Mouse (Mus musculus): ENCODE results near the gene Rps18. TPM values are rescaled to one million over a fixed set of nuclear protein-coding genes. Genes with fewer than 3 reads are reported as not detected.

The Rps18 gene
- polyA plus RNA-seq, 1 experiment from 2014 or later = 1,837 TPM

GRCm38 (mm10) chr17:33916294-33916693 is 39.5 kb downstream of the Rps18 start:
- Histone ChIP-seq H3K4me1 (peaks cover 72% of the 10 kb centered on the region), H3K4me2 (peak overlapping the region; percentile 67), H3K27me3 (no peaks in the 10 kb centered on the region), H3K36me3 (peaks cover 45% of the 10 kb centered on the region), H3K4me3 (peak overlapping the region; percentile 53), H3K27ac (peak overlapping the region; percentile 88), H3K9ac (peak overlapping the region; percentile 33; the same call in 1 of the 2 replicates), H3K9me3 (no peaks in the 10 kb centered on the region)
- peak; percentile 16 for ATAC-seq (ENCODE audit: insufficient number of reproducible peaks, low FRiP score, low TSS enrichment, low read depth)
- WGBS = 3% methylated on average over 16 of the region's 20 CpGs

GRCm38 (mm10) chr17:33915671-33916250 is 40.0 kb downstream of the Rps18 start, which contains the start of the genes Tapbp and Zbtb22:
Tapbp (plus strand) TSS chr17:33915899.
Zbtb22 (plus strand) TSS chr17:33915904.
- WGBS = under 1% methylated on average over 29 of the region's 34 CpGs
- H3K9me3 ChIP-seq = no peaks in the 10 kb centered on the region
- H3K27ac ChIP-seq = peak within 1 kb of the TSS; percentile 88
- peaks cover 48% of the 10 kb centered on the region for H3K36me3 ChIP-seq
- peak within 1 kb of the TSS; percentile 33; the same call in 1 of the 2 replicates for H3K9ac ChIP-seq
- H3K27me3 ChIP-seq = no peaks in the 10 kb centered on the region
- peak; percentile 93 for ATAC-seq (ENCODE audit: insufficient number of reproducible peaks, low FRiP score, low TSS enrichment, low read depth)
- H3K4me1 ChIP-seq = peaks cover 71% of the 10 kb centered on the region
- H3K4me2 ChIP-seq = peak within 1 kb of the TSS; percentile 67
- peak within 1 kb of the TSS; percentile 53 for H3K4me3 ChIP-seq

DNA sequence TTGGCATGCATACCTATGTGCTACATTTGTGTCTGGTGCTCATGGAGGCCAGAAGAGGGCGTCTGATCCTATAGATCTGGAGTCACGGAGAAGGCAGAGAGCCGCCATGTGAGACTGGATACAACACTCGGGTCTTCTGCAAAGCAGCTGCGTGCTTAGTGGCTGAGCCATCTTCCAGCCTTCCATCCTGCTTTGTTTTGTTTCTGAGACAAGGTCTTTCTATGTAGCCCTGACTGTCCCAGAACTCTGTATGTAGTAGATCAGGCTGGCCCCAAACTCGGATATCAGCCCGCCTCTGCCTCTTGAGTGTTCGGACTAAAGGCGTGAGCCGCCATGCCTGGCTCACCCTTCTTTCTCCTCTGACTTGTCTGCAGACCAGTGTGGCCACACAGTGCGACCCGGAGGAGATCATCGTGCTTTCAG is 40.8 kb downstream of the Rps18 start:
- Histone ChIP-seq H3K9ac (no peak overlapping the region), H3K4me3 (0 out of 2 replicates have a peak overlapping the region, but pooled peaks have one; percentile 53), H3K4me2 (peak overlapping the region; percentile 67; the same call in 1 of the 2 replicates), H3K27me3 (no peaks in the 10 kb centered on the region), H3K9me3 (no peaks in the 10 kb centered on the region), H3K27ac (peak overlapping the region; percentile 88; the same call in 1 of the 2 replicates), H3K4me1 (peaks cover 72% of the 10 kb centered on the region), H3K36me3 (peaks cover 48% of the 10 kb centered on the region)
- 71% methylated on average over 13 of the region's 13 CpGs for WGBS
- no peak for ATAC-seq (ENCODE audit: insufficient number of reproducible peaks, low FRiP score, low TSS enrichment, low read depth)

DNA sequence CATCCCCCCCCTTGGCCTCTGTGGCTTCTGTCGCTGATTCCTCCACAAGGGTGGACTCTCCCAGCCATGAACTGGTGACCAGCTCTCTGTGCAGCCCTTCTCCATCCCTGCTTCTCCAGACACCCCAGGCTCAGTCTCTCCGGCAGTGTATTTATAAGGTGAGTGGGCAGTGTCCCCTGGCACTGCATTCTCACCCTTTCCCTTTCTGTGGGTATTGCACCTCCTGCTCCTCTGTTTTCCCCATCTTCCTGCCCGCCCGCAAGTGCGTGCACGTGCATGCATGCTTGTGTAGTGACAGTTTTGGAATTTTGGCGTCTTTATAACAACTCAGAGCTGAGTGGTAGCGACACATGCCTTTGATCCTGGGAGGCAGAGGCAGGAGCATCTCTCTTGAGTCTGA is 41.9 kb downstream of the Rps18 start:
- Histone ChIP-seq H3K4me2 (no peak overlapping the region), H3K4me1 (peaks cover 64% of the 10 kb centered on the region), H3K36me3 (peaks cover 48% of the 10 kb centered on the region), H3K4me3 (no peak overlapping the region), H3K27me3 (no peaks in the 10 kb centered on the region), H3K9ac (peak overlapping the region; percentile 14; the same call in 1 of the 2 replicates), H3K9me3 (no peaks in the 10 kb centered on the region), H3K27ac (no peak overlapping the region)
- 90% methylated on average over 8 of the region's 8 CpGs for WGBS
- ATAC-seq (ENCODE audit: insufficient number of reproducible peaks, low FRiP score, low TSS enrichment, low read depth) = no peak

DNA sequence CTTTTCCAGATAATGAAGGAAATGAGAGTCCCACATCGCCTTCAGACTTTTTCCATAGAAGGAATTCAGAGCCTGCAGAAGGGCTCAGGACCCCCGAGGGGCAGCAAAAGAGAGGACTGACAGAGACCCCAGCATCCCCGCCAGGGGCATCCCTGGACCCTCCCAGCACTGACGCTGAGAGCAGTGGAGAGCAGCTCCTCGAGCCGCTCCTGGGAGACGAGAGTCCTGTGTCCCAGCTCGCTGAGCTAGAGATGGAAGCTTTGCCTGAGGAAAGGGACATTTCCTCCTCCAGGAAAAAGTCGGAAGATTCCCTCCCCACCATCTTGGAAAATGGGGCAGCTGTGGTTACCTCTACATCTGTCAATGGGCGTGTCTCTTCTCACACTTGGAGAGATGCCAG is 42.5 kb downstream of the Rps18 start:
- Histone ChIP-seq H3K9ac (no peak overlapping the region), H3K9me3 (no peaks in the 10 kb centered on the region), H3K27me3 (no peaks in the 10 kb centered on the region), H3K36me3 (peaks cover 48% of the 10 kb centered on the region), H3K4me3 (no peak overlapping the region), H3K4me1 (peaks cover 62% of the 10 kb centered on the region), H3K4me2 (no peak overlapping the region), H3K27ac (no peak overlapping the region)
- 88% methylated on average over 10 of the region's 10 CpGs for WGBS
- ATAC-seq (ENCODE audit: insufficient number of reproducible peaks, low FRiP score, low TSS enrichment, low read depth) = no peak

DNA sequence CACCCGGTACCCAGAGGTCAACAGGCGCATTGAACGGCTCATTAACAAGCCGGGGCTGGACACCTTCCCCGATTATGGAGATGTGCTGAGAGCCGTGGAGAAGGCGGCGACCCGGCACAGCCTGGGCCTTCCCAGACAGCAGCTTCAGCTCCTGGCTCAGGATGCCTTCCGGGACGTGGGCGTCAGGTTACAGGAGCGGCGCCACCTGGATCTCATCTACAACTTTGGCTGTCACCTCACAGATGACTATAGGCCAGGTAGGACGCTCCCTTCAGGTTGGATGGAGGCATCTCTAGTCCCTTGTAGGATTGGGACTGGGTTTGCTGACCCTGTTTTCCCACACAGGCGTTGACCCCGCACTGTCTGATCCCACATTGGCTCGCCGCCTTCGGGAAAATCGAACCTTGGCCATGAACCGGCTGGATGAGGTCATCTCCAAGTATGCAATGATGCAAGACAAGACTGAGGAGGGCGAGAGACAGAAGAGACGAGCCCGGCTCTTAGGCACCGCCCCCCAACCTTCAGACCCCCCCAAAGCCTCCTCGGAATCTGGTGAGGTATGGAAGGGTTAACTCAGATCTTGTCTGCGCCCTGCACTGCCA is 43.9 kb downstream of the Rps18 start:
- H3K9me3 ChIP-seq = no peaks in the 10 kb centered on the region
- H3K4me3 ChIP-seq = no peak overlapping the region
- no peak overlapping the region for H3K27ac ChIP-seq
- H3K36me3 ChIP-seq = peaks cover 38% of the 10 kb centered on the region
- ATAC-seq (ENCODE audit: insufficient number of reproducible peaks, low FRiP score, low TSS enrichment, low read depth) = no peak
- WGBS = 86% methylated on average over 28 of the region's 28 CpGs
- H3K4me1 ChIP-seq = peaks cover 55% of the 10 kb centered on the region
- no peaks in the 10 kb centered on the region for H3K27me3 ChIP-seq
- H3K9ac ChIP-seq = no peak overlapping the region
- H3K4me2 ChIP-seq = no peak overlapping the region

- no peaks in the 10 kb centered on the region for H3K27me3 ChIP-seq
- peaks cover 49% of the 10 kb centered on the region for H3K4me1 ChIP-seq
- no peak for ATAC-seq (ENCODE audit: insufficient number of reproducible peaks, low FRiP score, low TSS enrichment, low read depth)
- H3K27ac ChIP-seq = no peak overlapping the region
- no peaks in the 10 kb centered on the region for H3K9me3 ChIP-seq
- H3K4me3 ChIP-seq = no peak overlapping the region
- no peak overlapping the region for H3K9ac ChIP-seq
- peaks cover 38% of the 10 kb centered on the region for H3K36me3 ChIP-seq
- 93% methylated on average over 31 of the region's 31 CpGs for WGBS
- H3K4me2 ChIP-seq = no peak overlapping the region
Observed at GRCm38 (mm10) chr17:33911052-33911812, 44.6 kb downstream of the Rps18 start.

DNA sequence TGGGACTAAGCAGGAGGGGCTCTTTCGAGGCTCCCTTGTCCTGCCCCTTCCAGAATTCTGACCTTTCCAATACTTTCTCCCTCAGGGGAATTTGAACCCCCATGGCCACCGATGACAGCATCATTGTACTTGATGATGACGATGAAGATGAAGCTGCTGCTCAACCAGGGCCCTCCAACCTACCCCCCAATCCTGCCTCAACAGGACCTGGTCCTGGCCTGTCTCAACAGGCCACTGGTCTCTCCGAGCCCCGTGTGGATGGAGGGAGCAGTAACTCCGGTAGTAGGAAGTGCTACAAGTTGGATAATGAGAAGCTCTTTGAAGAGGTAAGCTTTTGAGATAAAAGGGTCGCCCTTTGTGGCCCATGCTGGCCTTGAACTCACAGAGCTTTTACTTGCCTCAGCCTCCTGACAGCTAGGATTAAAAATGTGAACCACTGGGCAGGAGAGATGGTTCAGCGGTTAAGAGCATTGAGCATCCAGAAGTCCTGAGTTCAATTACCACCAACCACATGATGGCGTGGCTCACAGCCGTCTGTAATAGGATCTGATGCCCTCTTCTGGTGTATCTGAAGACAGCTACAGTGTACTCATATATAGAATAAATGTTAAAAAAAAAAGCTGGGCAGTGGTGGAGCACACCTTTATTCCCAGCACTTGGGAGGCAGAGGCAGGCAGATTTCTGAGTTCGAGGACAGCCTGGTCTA is 45.3 kb downstream of the Rps18 start:
- Histone ChIP-seq H3K4me1 (peaks cover 47% of the 10 kb centered on the region), H3K4me3 (peak overlapping the region; percentile 93), H3K4me2 (peak overlapping the region; percentile 96), H3K27me3 (no peaks in the 10 kb centered on the region), H3K27ac (peak overlapping the region; percentile 94), H3K36me3 (peaks cover 38% of the 10 kb centered on the region), H3K9ac (peak overlapping the region; percentile 83; the same call in 1 of the 2 replicates), H3K9me3 (no peaks in the 10 kb centered on the region)
- ATAC-seq (ENCODE audit: insufficient number of reproducible peaks, low FRiP score, low TSS enrichment, low read depth) = no peak
- WGBS = 42% methylated on average over 11 of the region's 11 CpGs

GRCm38 (mm10) chr17:33909869-33910250 is 45.9 kb downstream of the Rps18 start:
- no peak for ATAC-seq (ENCODE audit: insufficient number of reproducible peaks, low FRiP score, low TSS enrichment, low read depth)
- Histone ChIP-seq H3K9ac (peak overlapping the region; percentile 83), H3K9me3 (no peaks in the 10 kb centered on the region), H3K4me2 (peak overlapping the region; percentile 96), H3K27ac (peak overlapping the region; percentile 94), H3K4me1 (peaks cover 40% of the 10 kb centered on the region), H3K27me3 (no peaks in the 10 kb centered on the region), H3K4me3 (peak overlapping the region; percentile 93), H3K36me3 (peaks cover 34% of the 10 kb centered on the region)
- under 1% methylated on average over 14 of the region's 14 CpGs for WGBS

DNA sequence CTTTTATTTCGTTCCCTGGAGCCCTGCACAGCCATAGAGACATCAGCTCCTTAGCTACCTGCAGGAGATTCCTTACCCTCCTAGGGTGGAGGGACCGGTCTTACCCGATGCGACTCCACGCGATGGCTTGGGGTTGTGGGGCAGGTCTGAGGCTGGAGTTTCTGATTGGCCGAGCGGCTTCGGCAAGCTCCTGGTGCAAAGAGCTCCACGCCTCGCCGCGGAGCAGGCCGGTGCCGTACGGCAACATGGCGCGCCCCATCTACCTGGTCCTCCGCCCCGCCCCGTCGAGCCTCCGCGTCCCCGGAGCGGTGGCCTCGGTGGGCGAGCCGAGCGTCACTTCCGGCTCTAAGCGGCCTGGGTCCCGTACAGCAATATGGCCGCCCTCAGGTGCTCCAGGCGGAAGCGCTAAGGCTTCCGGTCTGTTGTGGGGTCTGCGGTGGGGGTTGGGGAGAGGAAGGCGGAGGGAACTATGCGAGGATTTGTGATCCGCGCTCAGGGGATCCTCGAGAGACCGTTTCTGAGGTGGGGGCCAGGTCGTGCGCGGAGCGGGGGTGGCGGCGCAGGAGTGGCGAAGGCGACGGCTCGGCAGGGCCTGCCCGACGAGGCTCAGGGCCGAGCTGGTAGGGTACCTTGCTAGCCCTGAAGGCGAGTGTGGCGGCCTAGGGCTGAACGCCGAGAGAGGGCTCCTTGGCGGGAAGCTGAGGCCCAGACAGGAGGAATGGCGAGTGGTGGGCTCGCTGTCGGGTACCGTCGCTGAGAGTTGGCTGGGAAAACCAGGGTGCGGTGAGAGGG is 46.5 kb downstream of the Rps18 start, which contains the start of gene Daxx:
Gene Daxx (plus strand): TSS at position 338 of the 792 bp plus-strand sequence.
- under 1% methylated on average over 68 of the region's 68 CpGs for WGBS
- Histone ChIP-seq H3K36me3 (peaks cover 29% of the 10 kb centered on the region), H3K4me3 (peak within 1 kb of the TSS; percentile 93)

More for the DNA sequence above, 46.5 kb downstream of the Rps18 start, which contains the start of gene Daxx:
- peak; percentile 97 for ATAC-seq (ENCODE audit: insufficient number of reproducible peaks, low FRiP score, low TSS enrichment, low read depth)
- peak within 1 kb of the TSS; percentile 94 for H3K27ac ChIP-seq
- peaks cover 39% of the 10 kb centered on the region for H3K4me1 ChIP-seq
- no peaks in the 10 kb centered on the region for H3K27me3 ChIP-seq
- H3K9me3 ChIP-seq = no peaks in the 10 kb centered on the region
- peak within 1 kb of the TSS; percentile 83 for H3K9ac ChIP-seq
- H3K4me2 ChIP-seq = peak within 1 kb of the TSS; percentile 96
